Mouse (Mus musculus) CH12.LX (cell line): Measurements from ENCODE around the gene Rbms1. TPM values are rescaled to one million over a fixed set of nuclear protein-coding genes. Genes with fewer than 3 reads are reported as not detected.

Experiments used
- DNase-seq: peaks from one replicate; pipeline ENCODE4 v3.0.0-alpha.2; 2013; ENCODE audit errors: extremely low read depth
- H3K27ac ChIP-seq: 2 replicates; pipeline ENCODE4 v1.5.1; 2012; ENCODE audit warnings: low read depth, mild to moderate bottlenecking, control low read depth, moderate library complexity; ENCODE audit not compliant: insufficient read depth
- H3K27me3 ChIP-seq: replicated peaks from 2 replicates; pipeline ENCODE3; 2012; ENCODE audit warnings: inconsistent platforms
- H3K36me3 ChIP-seq, 2 experiments: replicated peaks in 1 of 2; 2 replicates each; pipeline versions ENCODE3 to v1.6.1; 2012; ENCODE audit warnings: inconsistent platforms in 1 of 2, low read length in 1 of 2, mild to moderate bottlenecking in 1 of 2, mixed read lengths in 1 of 2, moderate library complexity in 1 of 2; ENCODE audit not compliant: control insufficient read depth in 1 of 2, insufficient read depth in 1 of 2
- H3K4me1 ChIP-seq, 2 experiments: 2 replicates each; pipeline ENCODE4 v1.6.1; 2012; ENCODE audit warnings: inconsistent platforms in 1 of 2, moderate library complexity in 1 of 2; ENCODE audit not compliant: insufficient read depth in 2 of 2, control insufficient read depth in 1 of 2
- H3K4me2 ChIP-seq: 2 replicates; pipeline ENCODE4 v1.6.1; 2012; ENCODE audit warnings: low read depth, mild to moderate bottlenecking, control low read depth; ENCODE audit not compliant: poor library complexity, insufficient read depth, severe bottlenecking
- H3K4me3 ChIP-seq, 3 experiments: fragments of 150-350 bp in 1 of 3; sonication (generic) in 1 of 3; replicated peaks in 1 of 3; 2 replicates each; pipeline versions ENCODE3 to v1.5.1; 2011 to 2012; ENCODE audit warnings: low read depth in 2 of 3, low read length in 2 of 3, mild to moderate bottlenecking in 2 of 3, moderate library complexity in 2 of 3, control low read depth in 1 of 3, improper control_type of control experiment in 1 of 3, inconsistent platforms in 1 of 3, mixed read lengths in 1 of 3; ENCODE audit not compliant: poor library complexity in 1 of 3
- H3K79me2 ChIP-seq: replicated peaks from 2 replicates; pipeline ENCODE4 v1.6.1; 2012; ENCODE audit warnings: mild to moderate bottlenecking, moderate library complexity; ENCODE audit not compliant: control insufficient read depth, poor library complexity, insufficient read depth, severe bottlenecking; ENCODE audit errors: extremely low read depth
- H3K9ac ChIP-seq: 2 replicates; pipeline ENCODE4 v1.6.1; 2012; ENCODE audit warnings: low read depth, mild to moderate bottlenecking, control low read depth, moderate library complexity; ENCODE audit not compliant: insufficient read depth
- H3K9me3 ChIP-seq: replicated peaks from 2 replicates; pipeline ENCODE3; 2012; ENCODE audit warnings: low read length, inconsistent platforms, mixed read lengths
- BHLHE40 ChIP-seq: IDR thresholded peaks from 2 replicates; pipeline ENCODE4 v1.6.1; 2011; ENCODE audit warnings: mild to moderate bottlenecking, low read depth, low read length, improper control_type of control experiment
- CHD2 ChIP-seq: IDR thresholded peaks from 2 replicates; pipeline ENCODE4 v1.6.1; 2011; ENCODE audit warnings: low read length, improper control_type of control experiment
- CTCF ChIP-seq, 2 experiments: IDR thresholded peaks in 1 of 2; conservative IDR thresholded peaks in 1 of 2; 2 replicates each; pipeline ENCODE4 v1.5.1; 2011 to 2012; ENCODE audit warnings: low read depth in 2 of 2, low read length in 2 of 2, improper control_type of control experiment in 1 of 2, inconsistent platforms in 1 of 2, mild to moderate bottlenecking in 1 of 2, moderate library complexity in 1 of 2
- E2F4 ChIP-seq: IDR thresholded peaks from 2 replicates; pipeline ENCODE4 v1.6.1; 2011; ENCODE audit warnings: low read depth, low read length, improper control_type of control experiment; ENCODE audit not compliant: insufficient replicate concordance
- ELF1 ChIP-seq: IDR thresholded peaks from 2 replicates; pipeline ENCODE4 v1.6.1; 2014; ENCODE audit warnings: low read depth, mild to moderate bottlenecking, inconsistent platforms, low read length, improper control_type of control experiment
- GABPA ChIP-seq: IDR thresholded peaks from 2 replicates; pipeline ENCODE4 v1.6.1; 2012; ENCODE audit warnings: low read depth, low read length, improper control_type of control experiment, inconsistent platforms; ENCODE audit not compliant: insufficient replicate concordance
- IRF4 ChIP-seq: IDR thresholded peaks from 2 replicates; pipeline ENCODE4 v1.6.1; 2014; ENCODE audit warnings: low read depth, mild to moderate bottlenecking, inconsistent platforms, low read length, improper control_type of control experiment
- JUN ChIP-seq: IDR thresholded peaks from 2 replicates; pipeline ENCODE4 v1.6.1; 2011; ENCODE audit warnings: low read depth, mild to moderate bottlenecking, low read length, improper control_type of control experiment, moderate library complexity; ENCODE audit not compliant: insufficient read depth
- KAT2A ChIP-seq: IDR thresholded peaks from 2 replicates; pipeline ENCODE4 v1.6.1; 2012; ENCODE audit warnings: low read length, improper control_type of control experiment, inconsistent platforms; ENCODE audit not compliant: insufficient replicate concordance
- MAFK ChIP-seq: IDR thresholded peaks from 2 replicates; pipeline ENCODE4 v1.6.1; 2011; ENCODE audit warnings: low read length, improper control_type of control experiment; ENCODE audit not compliant: insufficient replicate concordance
- MAZ ChIP-seq: IDR thresholded peaks from 2 replicates; pipeline ENCODE4 v1.6.1; 2012; ENCODE audit warnings: low read depth, mild to moderate bottlenecking, inconsistent platforms, low read length, improper control_type of control experiment, moderate library complexity
- NELFE ChIP-seq: IDR thresholded peaks from 2 replicates; pipeline ENCODE4 v1.6.1; 2011; ENCODE audit warnings: low read depth, low read length, improper control_type of control experiment
- POLR2A ChIP-seq: IDR thresholded peaks from 2 replicates; pipeline ENCODE4 v1.6.1; 2011; ENCODE audit warnings: low read depth, mild to moderate bottlenecking, improper control_type of control experiment, low read length
- POLR2AphosphoS2 ChIP-seq: IDR thresholded peaks from 2 replicates; pipeline ENCODE4 v1.6.1; 2011; ENCODE audit warnings: low read depth, low read length, improper control_type of control experiment
- RCOR1 ChIP-seq: conservative IDR thresholded peaks from 2 replicates; pipeline ENCODE4 v1.6.1; 2012; ENCODE audit warnings: low read depth, mild to moderate bottlenecking, inconsistent platforms, low read length, improper control_type of control experiment
- SIN3A ChIP-seq: IDR thresholded peaks from 2 replicates; pipeline ENCODE4 v1.6.1; 2012; ENCODE audit warnings: low read length, improper control_type of control experiment, inconsistent platforms
- TBP ChIP-seq: conservative IDR thresholded peaks from 2 replicates; pipeline ENCODE4 v1.6.1; 2011; ENCODE audit warnings: low read depth, low read length, improper control_type of control experiment
- UBTF ChIP-seq: IDR thresholded peaks from 2 replicates; pipeline ENCODE4 v1.6.1; 2012; ENCODE audit warnings: low read depth, mild to moderate bottlenecking, inconsistent platforms, low read length, improper control_type of control experiment, moderate library complexity
- ZC3H11A ChIP-seq: IDR thresholded peaks from 2 replicates; pipeline ENCODE4 v1.6.1; 2012; ENCODE audit warnings: low read depth, mild to moderate bottlenecking, inconsistent platforms, low read length, improper control_type of control experiment
- ZNF384 ChIP-seq: IDR thresholded peaks from 2 replicates; pipeline ENCODE4 v1.6.1; 2012; ENCODE audit warnings: low read depth, low read length, improper control_type of control experiment, inconsistent platforms
- dilution Hi-C: fragments of 300-500 bp; cut with MboI; formaldehyde crosslinking; loops from 2 replicates; pipeline ENCODE4 v1.14.3; 2020; ENCODE audit warnings: low sequenced_read_pairs; ENCODE audit not compliant: extremely low pct_unique_long_range_greater_than_20kb, extremely low pct_ligation_motif_present
- in situ Hi-C: fragments of 300-500 bp; cut with MboI; formaldehyde crosslinking; loops from 3 replicates; pipeline ENCODE4 v1.14.3; 2019; ENCODE audit warnings: low sequenced_read_pairs, low pct_ligation_motif_present, low pct_unique_long_range_greater_than_20kb, mixed read lengths
- polyA plus RNA-seq: library from polyadenylated mRNA; unstranded; fragments of >175 nt; gene quantifications from 2 replicates; pipeline ENCODE4 v1.2.1, GENCODE M21; 2012; ENCODE audit warnings: low read depth; ENCODE audit not compliant: insufficient read length
- total RNA-seq, 2 experiments: library from RNA; depleted of rRNA; stranded (reverse); fragments of 300-350 nt in 1 of 2; fragments of >200 nt in 1 of 2; gene quantifications; 2 replicates each; pipeline ENCODE4 v1.2.3; 2012 to 2014

Gene Rbms1
- total and polyA plus RNA-seq, 3 experiments: 10.6 to 33.9 (median 12.6) TPM

GRCm38 (mm10) chr2:60839498-60839897, 123.5 kb downstream of the Rbms1 start:
- no peak for TF ChIP-seq RCOR1
- no peak for TF ChIP-seq UBTF
- no peak for TF ChIP-seq MAZ
- TF ChIP-seq IRF4: no peak
- Histone ChIP-seq H3K79me2 (no peaks in the 10 kb centered on the region), H3K4me3 (no peak overlapping the region), H3K4me2 (no peak overlapping the region), H3K9ac (no peak overlapping the region), H3K36me3 (peaks cover 0 to 36% of the 10 kb centered on the region in 2 experiments), H3K4me1 (peaks cover 10 to 46% of the 10 kb centered on the region in 2 experiments), H3K27ac (no peak overlapping the region), H3K9me3 (no peaks in the 10 kb centered on the region), H3K27me3 (no peaks in the 10 kb centered on the region)
- no peak for DNase-seq
- dilution Hi-C loops (no loop called here), in situ Hi-C loops (no loop called here)

- Histone ChIP-seq H3K9me3 (no peaks in the 10 kb centered on the region), H3K9ac (no peak overlapping the region), H3K79me2 (no peaks in the 10 kb centered on the region), H3K36me3 (peaks cover 0 to 36% of the 10 kb centered on the region in 2 experiments), H3K4me2 (no peak overlapping the region), H3K4me1 (peaks cover 7 to 40% of the 10 kb centered on the region in 2 experiments; a peak in 3 of 4 replicates), H3K27ac (no peak overlapping the region), H3K27me3 (no peaks in the 10 kb centered on the region), H3K4me3 (no peak overlapping the region)
- TF ChIP-seq ZC3H11A: no peak
- TF ChIP-seq GABPA: no peak
- TF ChIP-seq JUN: no peak
- TF ChIP-seq MAZ: no peak
- TF ChIP-seq ZNF384: no peak
- TF ChIP-seq BHLHE40: no peak
- TF ChIP-seq ELF1: no peak
- in situ Hi-C loops (no loop called here), dilution Hi-C loops (no loop called here)
- no peak for DNase-seq
Observed at GRCm38 (mm10) chr2:60838856-60839255, 124.1 kb downstream of the Rbms1 start.

- Histone ChIP-seq H3K79me2 (no peaks in the 10 kb centered on the region), H3K4me2 (no peak overlapping the region), H3K4me3 (no peak overlapping the region), H3K36me3 (peaks cover 0 to 39% of the 10 kb centered on the region in 2 experiments), H3K27me3 (no peaks in the 10 kb centered on the region), H3K9ac (no peak overlapping the region), H3K4me1 (peaks cover 0 to 35% of the 10 kb centered on the region in 2 experiments; a peak in 2 of 4 replicates), H3K9me3 (no peaks in the 10 kb centered on the region), H3K27ac (no peak overlapping the region)
- in situ Hi-C loops (no loop called here), dilution Hi-C loops (no loop called here)
- TF ChIP-seq CTCF (conservative IDR thresholded peaks at IDR 0.05 in 1 of 2, IDR thresholded peaks at IDR 0.05 in 1 of 2; ENCODE audit: low read depth in 2 of 2, low read length in 2 of 2) (no peak), NELFE (no peak), SIN3A (no peak), MAFK (no peak), MAZ (no peak), KAT2A (no peak), CHD2 (no peak), POLR2A (no peak), E2F4 (no peak), GABPA (no peak), POLR2AphosphoS2 (no peak), TBP (no peak)
- DNase-seq: no peak
Observed at GRCm38 (mm10) chr2:60837616-60838015, 125.4 kb downstream of the Rbms1 start.
